In genomic region chr3:65116958-65117357, GRCm38 (mm10) we compare ENCODE assay signal across 16 mouse cellular contexts. TPM values are rescaled to one million over a fixed set of nuclear protein-coding genes. Genes with fewer than 3 reads are reported as not detected.
DNase-seq lines count a peak whose midpoint lies in the region; ATAC-seq lines count a peak whose summit lies in the region.
"Had no signal": no experiment of that assay in that cellular context is flagged by ENCODE, and none has a peak within 500 bp of the region (broad histone marks: within the 10 kb centered on the region; RNA-seq: fewer than 3 reads in every experiment).

No protein-coding gene starts in this region.

- H3K9ac ChIP-seq in limb, embryonic 13.5 days: no peak overlapping the region
- H3K9ac ChIP-seq: forebrain, embryonic 13.5 days; midbrain, embryonic 12.5 days; neural tube, embryonic 12.5 days had no signal

- peaks cover 12% of the 10 kb centered on the region for H3K4me1 ChIP-seq in limb, embryonic 13.5 days
- H3K4me1 ChIP-seq: forebrain, embryonic 13.5 days; heart, embryonic 10.5 days; midbrain, embryonic 12.5 days; neural tube, embryonic 12.5 days had no signal

- WGBS in limb, embryonic 13.5 days: 49% methylated on average over 3 of the region's 3 CpGs

- H3K4me3 ChIP-seq in limb, embryonic 13.5 days: no peak overlapping the region
- H3K4me3 ChIP-seq: forebrain, embryonic 13.5 days; heart, embryonic 10.5 days; midbrain, embryonic 12.5 days; neural tube, embryonic 12.5 days had no signal

- H3K4me2 ChIP-seq in limb, embryonic 13.5 days (replicated peaks): no peak overlapping the region
- H3K4me2 ChIP-seq: forebrain, embryonic 13.5 days; midbrain, embryonic 12.5 days; neural tube, embryonic 12.5 days had no signal

- H3K27me3 ChIP-seq in limb, embryonic 13.5 days: no peaks in the 10 kb centered on the region
- H3K27me3 ChIP-seq: forebrain, embryonic 13.5 days; midbrain, embryonic 12.5 days; neural tube, embryonic 12.5 days had no signal

- 0 out of 2 replicates have a peak, but pooled peaks have one; percentile 44 for ATAC-seq in limb, embryonic 13.5 days (ENCODE audit: low FRiP score, low read depth)
- ATAC-seq: forebrain, embryonic 13.5 days; lung, postnatal 0 days had no signal

- H3K27ac ChIP-seq in limb, embryonic 13.5 days: peak overlapping the region; percentile 69; the same call in 1 of the 2 replicates
- H3K27ac ChIP-seq: forebrain, embryonic 13.5 days; heart, embryonic 10.5 days; midbrain, embryonic 12.5 days; neural tube, embryonic 12.5 days had no signal

- no peaks in the 10 kb centered on the region for H3K9me3 ChIP-seq in limb, embryonic 13.5 days
- H3K9me3 ChIP-seq: forebrain, embryonic 13.5 days; heart, embryonic 10.5 days; midbrain, embryonic 12.5 days; neural tube, embryonic 12.5 days had no signal

- H3K36me3 ChIP-seq in limb, embryonic 13.5 days: no peaks in the 10 kb centered on the region
- H3K36me3 ChIP-seq: heart, embryonic 10.5 days; midbrain, embryonic 12.5 days; neural tube, embryonic 12.5 days had no signal

- DNase-seq in layer of hippocampus, adult 18-20 months (ENCODE audit: low spot score in 2 of 2): peak; percentile 54 to 73
- no peak for DNase-seq in layer of hippocampus, postnatal 25 days (ENCODE audit: extremely low spot score in 1 of 2, low spot score in 1 of 2)
- DNase-seq in cerebellum, adult 11-12 months: peak; percentile 55
- peak; percentile 58 for DNase-seq in cerebellum, adult 9-11 months
- DNase-seq in urinary bladder, postnatal 14 days (ENCODE audit: low spot score): no peak
- DNase-seq in adrenal gland, postnatal 10 days: no peak
- DNase-seq: kidney, adult 2 months; kidney, postnatal 10 days; liver; right cerebral cortex, postnatal 25 days had no signal

RNA-seq across cellular contexts. Expression of gene Kcnab1, which starts 7.8 kb away (rescaled TPM):
- total RNA-seq in layer of hippocampus, adult 18-20 months (2021): 100 to 1,000 TPM; 151 to 168 TPM
- total RNA-seq in layer of hippocampus, postnatal 25 days (2021): 100 to 1,000 TPM; 160 to 161 TPM
- 10.6 and 12.5 TPM in 2 replicates for polyA plus RNA-seq in limb, embryonic 13.5 days (2015; fragmentation: Nextera tagmentation; extraction: Ambion mirVana)
- 1 to 10 TPM; 2.5 to 2.8 TPM for total RNA-seq in adrenal gland, postnatal 10 days (2021)

Comparison
In these comparisons a context has a peak if more than half of its experiments do, and no peak if none do; other contexts are left out.
1. DNase-seq: peak in layer of hippocampus, adult 18-20 months (2 of 2), cerebellum, adult 11-12 months (single experiment) and cerebellum, adult 9-11 months (single experiment); none in layer of hippocampus, postnatal 25 days (0 of 2), urinary bladder, postnatal 14 days (single experiment) and adrenal gland, postnatal 10 days (single experiment).
2. RNA of gene Kcnab1, which starts 7.8 kb away (total RNA-seq): 151 to 168 TPM in layer of hippocampus, adult 18-20 months and 160 to 161 TPM in layer of hippocampus, postnatal 25 days; 2.5 to 2.8 TPM in adrenal gland, postnatal 10 days; every median in the first group is over 10 times any median in the second.